Mouse (Mus musculus): Measurements from ENCODE around the gene Snai1.

The Snai1 gene

GRCm38 (mm10) chr2:167583161-167583952, 45.4 kb downstream of the Snai1 start:
- DNase-seq (ENCODE audit: low spot score in 2 of 2), result no peak

GRCm38 (mm10) chr2:167585273-167585672, 47.3 kb downstream of the Snai1 start:
- DNase-seq (ENCODE audit: low spot score in 2 of 2), result no peak

GRCm38 (mm10) chr2:167586041-167586440, 48.0 kb downstream of the Snai1 start:
- no peak for DNase-seq (ENCODE audit: low spot score in 2 of 2)

GRCm38 (mm10) chr2:167586976-167587375, 49.0 kb downstream of the Snai1 start:
- no peak for DNase-seq (ENCODE audit: low spot score in 2 of 2)

- DNase-seq (ENCODE audit: low spot score in 2 of 2), result peak in 1 of 2 experiments; percentile 30
These were observed 51.0 kb downstream of the Snai1 start for GRCm38 (mm10) chr2:167588774-167589577.
